Mouse (Mus musculus): ENCODE data around the gene Apeh. TPM values are rescaled to one million over a fixed set of nuclear protein-coding genes. Genes with fewer than 3 reads are reported as not detected.

The Apeh gene
- 47.8 and 53.3 TPM in 2 replicates for total RNA-seq (2014; rRNA removed)
- polyA plus RNA-seq (2015; fragmentation: Nextera tagmentation; extraction: Ambion mirVana), result 39.6 and 40.4 TPM in 2 replicates

DNA sequence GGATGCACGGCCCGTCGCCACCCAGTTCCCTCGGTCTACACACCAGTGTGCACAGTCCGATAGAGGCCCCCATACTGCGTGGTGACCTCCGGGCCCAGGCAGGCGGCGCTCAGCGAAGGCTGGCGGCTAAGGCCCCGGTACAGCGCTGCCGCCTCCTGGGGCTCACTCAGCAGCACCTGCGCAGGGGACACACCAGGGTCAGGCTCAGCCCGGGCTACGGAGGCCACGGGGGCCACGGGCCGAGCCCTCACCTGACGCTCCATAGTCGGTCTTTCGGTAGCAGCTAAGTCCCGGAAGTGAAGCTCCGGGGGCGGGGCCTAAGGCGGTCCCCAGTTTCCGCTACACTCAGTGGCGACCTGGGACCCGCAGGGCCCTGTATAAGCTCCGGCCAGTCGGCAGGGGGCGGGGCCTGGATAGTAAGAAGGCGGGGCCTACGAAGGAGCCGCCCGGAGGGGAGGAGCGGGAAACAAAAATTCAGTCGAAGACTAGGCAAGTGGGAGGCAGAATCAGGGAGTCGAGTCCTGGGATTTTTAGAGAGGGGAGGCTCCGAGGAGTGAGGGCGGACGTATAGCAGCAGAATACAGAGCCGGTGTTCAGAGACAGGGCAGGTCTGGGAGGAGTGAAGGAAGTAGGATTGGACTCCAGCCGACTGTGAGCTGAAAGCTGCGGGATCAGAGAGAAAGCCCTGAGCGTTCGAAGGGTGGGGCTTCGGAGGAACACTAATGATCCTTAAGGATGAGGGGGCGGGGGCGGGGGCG lies at the start of gene Apeh:
Gene Apeh, minus strand, starts transcription at position 423 of the 758 bp plus-strand sequence.
- Histone ChIP-seq H3K27ac (peak within 1 kb of the TSS; percentile 77), H3K4me3 (ENCODE audit: low read length) (peak within 1 kb of the TSS; percentile 67), H3K9ac (replicated peaks; ENCODE audit: low read length) (peak within 1 kb of the TSS; percentile 74), H3K36me3 (ENCODE audit: insufficient read depth, low read length) (peaks cover 34% of the 10 kb centered on the region), H3K9me3 (ENCODE audit: low read length) (no peaks in the 10 kb centered on the region), H3K27me3 (ENCODE audit: insufficient read depth, low read length) (no peaks in the 10 kb centered on the region), H3K4me2 (ENCODE audit: low read depth, low read length) (peak within 1 kb of the TSS; percentile 86), H3K4me1 (ENCODE audit: insufficient read depth, low read length) (0 out of 2 replicates have a peak, but pooled peaks cover 8% of the 10 kb centered on the region)
- WGBS, result under 1% methylated on average over 52 of the region's 52 CpGs
- ATAC-seq (peak; percentile 92), DNase-seq (ENCODE audit: low spot score) (peak; percentile 94)
- TF ChIP-seq CTCF (IDR thresholded peaks at IDR 0.05; ENCODE audit: low read depth), result no peak

GRCm38 (mm10) chr9:108143470-108143869 lies 49.1 kb upstream of the Apeh start:
- Histone ChIP-seq H3K4me3 (ENCODE audit: low read length) (no peak overlapping the region), H3K27ac (no peak overlapping the region), H3K27me3 (ENCODE audit: insufficient read depth, low read length) (no peaks in the 10 kb centered on the region), H3K4me1 (ENCODE audit: insufficient read depth, low read length) (no peaks in the 10 kb centered on the region), H3K9me3 (ENCODE audit: low read length) (no peaks in the 10 kb centered on the region), H3K36me3 (ENCODE audit: insufficient read depth, low read length) (peaks cover 8% of the 10 kb centered on the region; the same call in 1 of the 2 replicates), H3K9ac (replicated peaks; ENCODE audit: low read length) (no peak overlapping the region), H3K4me2 (ENCODE audit: low read depth, low read length) (no peak overlapping the region)
- no peak for ATAC-seq
- TF ChIP-seq CTCF (IDR thresholded peaks at IDR 0.05; ENCODE audit: low read depth), result no peak
- WGBS, result 82% methylated on average over 2 of the region's 2 CpGs
- no peak for DNase-seq (ENCODE audit: low spot score)

DNA sequence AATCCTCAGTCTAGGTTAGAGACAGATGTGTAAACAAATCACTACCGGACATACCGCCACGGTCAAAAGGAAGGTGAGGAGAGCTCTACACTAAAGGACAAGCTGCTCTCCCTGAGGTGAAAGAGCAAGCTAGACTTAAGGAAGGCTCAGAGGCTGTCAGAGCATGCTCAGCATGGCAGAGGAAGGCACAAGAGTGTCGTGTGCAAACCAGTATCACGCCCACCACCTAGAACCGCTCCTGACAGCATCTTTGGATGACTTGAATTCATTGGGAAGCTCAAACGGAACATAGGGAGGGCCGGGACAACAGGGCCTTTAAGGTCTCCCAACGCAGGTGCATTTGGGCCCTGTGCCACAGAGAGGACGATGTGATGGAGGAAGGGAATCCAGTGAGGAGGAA lies 47.0 kb upstream of the Apeh start:
- DNase-seq (ENCODE audit: low spot score) (no peak), ATAC-seq (no peak)
- WGBS, result 87% methylated on average over 10 of the region's 10 CpGs
- no peaks in the 10 kb centered on the region for H3K9me3 ChIP-seq (ENCODE audit: low read length)
- no peak overlapping the region for H3K4me3 ChIP-seq (ENCODE audit: low read length)
- no peaks in the 10 kb centered on the region for H3K27me3 ChIP-seq (ENCODE audit: insufficient read depth, low read length)
- peaks cover 18% of the 10 kb centered on the region; the same call in 1 of the 2 replicates for H3K36me3 ChIP-seq (ENCODE audit: insufficient read depth, low read length)
- no peak overlapping the region for H3K4me2 ChIP-seq (ENCODE audit: low read depth, low read length)
- H3K9ac ChIP-seq (replicated peaks; ENCODE audit: low read length), result no peak overlapping the region; the same call in 1 of the 2 replicates
- TF ChIP-seq CTCF (IDR thresholded peaks at IDR 0.05; ENCODE audit: low read depth), result no peak
- no peak overlapping the region for H3K27ac ChIP-seq
- no peaks in the 10 kb centered on the region for H3K4me1 ChIP-seq (ENCODE audit: insufficient read depth, low read length)

- DNase-seq (ENCODE audit: low spot score), result no peak
- Histone ChIP-seq H3K27ac (no peak overlapping the region), H3K9me3 (ENCODE audit: low read length) (no peaks in the 10 kb centered on the region)
Observed at GRCm38 (mm10) chr9:108139963-108140695, 45.7 kb upstream of the Apeh start.

GRCm38 (mm10) chr9:108139169-108139962 lies 45.0 kb upstream of the Apeh start:
- Histone ChIP-seq H3K27ac (no peak overlapping the region), H3K9me3 (ENCODE audit: low read length) (no peaks in the 10 kb centered on the region), H3K27me3 (ENCODE audit: insufficient read depth, low read length) (no peaks in the 10 kb centered on the region), H3K36me3 (ENCODE audit: insufficient read depth, low read length) (peaks cover 18% of the 10 kb centered on the region; the same call in 1 of the 2 replicates), H3K4me3 (ENCODE audit: low read length) (no peak overlapping the region), H3K4me1 (ENCODE audit: insufficient read depth, low read length) (no peaks in the 10 kb centered on the region), H3K9ac (replicated peaks; ENCODE audit: low read length) (no peak overlapping the region), H3K4me2 (ENCODE audit: low read depth, low read length) (no peak overlapping the region)
- ATAC-seq (no peak), DNase-seq (ENCODE audit: low spot score) (peak; percentile 76)
- no peak for TF ChIP-seq CTCF (IDR thresholded peaks at IDR 0.05; ENCODE audit: low read depth)
- WGBS, result 67% methylated on average over 17 of the region's 17 CpGs

More at GRCm38 (mm10) chr9:108139963-108140695, 45.7 kb upstream of the Apeh start:
- TF ChIP-seq CTCF (IDR thresholded peaks at IDR 0.05; ENCODE audit: low read depth), result peak; percentile 50
- no peak overlapping the region for H3K4me3 ChIP-seq (ENCODE audit: low read length)
- no peak for ATAC-seq
- H3K36me3 ChIP-seq (ENCODE audit: insufficient read depth, low read length), result peaks cover 18% of the 10 kb centered on the region; the same call in 1 of the 2 replicates
- H3K4me2 ChIP-seq (ENCODE audit: low read depth, low read length), result no peak overlapping the region
- no peaks in the 10 kb centered on the region for H3K4me1 ChIP-seq (ENCODE audit: insufficient read depth, low read length)
- H3K27me3 ChIP-seq (ENCODE audit: insufficient read depth, low read length), result no peaks in the 10 kb centered on the region
- WGBS, result 74% methylated on average over 7 of the region's 7 CpGs
- H3K9ac ChIP-seq (replicated peaks; ENCODE audit: low read length), result no peak overlapping the region

DNA sequence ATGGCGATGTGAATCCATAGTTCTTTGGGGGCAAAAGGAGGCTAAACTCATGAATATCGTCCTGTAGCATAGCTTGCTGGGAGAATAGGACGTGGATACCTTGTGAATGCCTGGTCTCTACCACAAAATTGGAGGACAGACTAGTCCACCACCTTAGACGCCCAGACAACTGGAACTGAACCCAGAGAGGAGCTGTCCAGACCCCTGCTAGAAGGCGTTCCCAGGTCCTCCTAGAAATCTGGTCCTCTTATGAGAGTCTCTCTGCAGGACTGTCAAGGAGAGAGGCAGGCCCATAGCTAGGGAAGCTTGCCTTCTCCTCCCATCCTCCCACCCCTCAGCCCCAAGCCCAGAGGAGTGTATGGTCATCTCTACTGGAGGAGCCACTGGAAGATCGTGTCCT lies 43.7 kb upstream of the Apeh start:
- Histone ChIP-seq H3K4me1 (ENCODE audit: insufficient read depth, low read length) (no peaks in the 10 kb centered on the region), H3K9ac (replicated peaks; ENCODE audit: low read length) (no peak overlapping the region), H3K27ac (no peak overlapping the region), H3K9me3 (ENCODE audit: low read length) (no peaks in the 10 kb centered on the region), H3K36me3 (ENCODE audit: insufficient read depth, low read length) (peaks cover 18% of the 10 kb centered on the region; the same call in 1 of the 2 replicates), H3K4me3 (ENCODE audit: low read length) (no peak overlapping the region), H3K27me3 (ENCODE audit: insufficient read depth, low read length) (no peaks in the 10 kb centered on the region), H3K4me2 (ENCODE audit: low read depth, low read length) (no peak overlapping the region)
- 82% methylated on average over 6 of the region's 6 CpGs for WGBS
- ATAC-seq (no peak), DNase-seq (ENCODE audit: low spot score) (no peak)
- TF ChIP-seq CTCF (IDR thresholded peaks at IDR 0.05; ENCODE audit: low read depth), result no peak

Measured in hindbrain, postnatal 0 days (tissue).